Mouse (Mus musculus): Measurements from ENCODE around the gene Phospho2.

GRCm38 (mm10) chr2:69837996-69838395, 48.6 kb downstream of the Phospho2 start:
- TF ChIP-seq POLR2A (IDR thresholded peaks at IDR 0.05; ENCODE audit: insufficient read depth, low read depth, low read length) (no peak), CTCF (IDR thresholded peaks at IDR 0.05) (no peak), EP300 (IDR thresholded peaks at IDR 0.05; ENCODE audit: insufficient read depth, low read depth, low read length) (no peak)

Data from heart, adult 2 months (tissue).